Mouse (Mus musculus): ENCODE measurements at regions not wholly inside any gene's neighbourhood (a gene's known extent, or its start where the extent isn't known, plus 50 kb on each side); places are given as distances from the start of the nearest gene placed in this dataset.

DNA sequence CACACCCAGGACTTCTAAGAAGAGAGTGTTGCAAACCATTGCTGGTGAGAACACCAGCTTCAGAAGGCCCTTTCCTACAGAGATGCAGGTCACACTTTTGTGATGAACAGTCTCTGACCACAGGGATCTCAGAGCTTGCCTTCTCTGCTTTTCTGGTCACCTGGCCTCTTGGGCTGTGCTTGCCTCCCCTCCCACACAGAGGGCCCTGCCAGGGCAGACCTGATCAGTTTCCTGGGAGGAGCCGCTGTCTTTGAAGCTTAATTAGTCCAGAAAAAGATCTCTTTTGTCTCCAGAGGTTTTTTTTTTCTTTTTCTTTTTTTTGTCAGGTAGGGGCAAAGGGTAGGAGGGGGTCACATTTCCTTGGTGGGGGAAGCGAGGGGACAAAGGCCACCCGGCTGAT is 81.7 kb downstream of the Hif1an start:
- Histone ChIP-seq H3K9ac (replicated peaks; ENCODE audit: low read length) (no peak overlapping the region), H3K4me3 (ENCODE audit: low read length) (no peak overlapping the region), H3K27me3 (ENCODE audit: insufficient read depth, low read length) (peaks cover 8% of the 10 kb centered on the region; the same call in 1 of the 2 replicates), H3K36me3 (ENCODE audit: insufficient read depth, low read length) (no peaks in the 10 kb centered on the region), H3K4me1 (ENCODE audit: insufficient read depth, low read length) (no peaks in the 10 kb centered on the region; the same call in 1 of the 2 replicates), H3K9me3 (ENCODE audit: low read length) (no peaks in the 10 kb centered on the region), H3K4me2 (ENCODE audit: low read depth, low read length) (no peak overlapping the region), H3K27ac (no peak overlapping the region)
- no peak for TF ChIP-seq CTCF (IDR thresholded peaks at IDR 0.05; ENCODE audit: low read depth)
- DNase-seq (ENCODE audit: low spot score) (no peak), ATAC-seq (no peak)
- 48% methylated on average over 3 of the region's 3 CpGs for WGBS

GRCm38 (mm10) chr19:44644929-44645328 is 82.3 kb downstream of the Hif1an start:
- ATAC-seq (no peak), DNase-seq (ENCODE audit: low spot score) (no peak)
- Histone ChIP-seq H3K9ac (replicated peaks; ENCODE audit: low read length) (no peak overlapping the region), H3K27me3 (ENCODE audit: insufficient read depth, low read length) (peaks cover 9% of the 10 kb centered on the region; the same call in 1 of the 2 replicates), H3K36me3 (ENCODE audit: insufficient read depth, low read length) (no peaks in the 10 kb centered on the region), H3K9me3 (ENCODE audit: low read length) (no peaks in the 10 kb centered on the region), H3K4me1 (ENCODE audit: insufficient read depth, low read length) (no peaks in the 10 kb centered on the region), H3K4me2 (ENCODE audit: low read depth, low read length) (no peak overlapping the region), H3K4me3 (ENCODE audit: low read length) (no peak overlapping the region), H3K27ac (no peak overlapping the region)
- WGBS, result 72% methylated on average over 4 of the region's 4 CpGs
- no peak for TF ChIP-seq CTCF (IDR thresholded peaks at IDR 0.05; ENCODE audit: low read depth)

GRCm38 (mm10) chr19:44646548-44646947 is 83.9 kb downstream of the Hif1an start:
- Histone ChIP-seq H3K4me2 (ENCODE audit: low read depth, low read length) (no peak overlapping the region), H3K27me3 (ENCODE audit: insufficient read depth, low read length) (peaks cover 17% of the 10 kb centered on the region; the same call in 1 of the 2 replicates), H3K27ac (no peak overlapping the region), H3K4me1 (ENCODE audit: insufficient read depth, low read length) (no peaks in the 10 kb centered on the region), H3K9ac (replicated peaks; ENCODE audit: low read length) (no peak overlapping the region), H3K36me3 (ENCODE audit: insufficient read depth, low read length) (no peaks in the 10 kb centered on the region), H3K4me3 (ENCODE audit: low read length) (no peak overlapping the region), H3K9me3 (ENCODE audit: low read length) (no peaks in the 10 kb centered on the region)
- 68% methylated on average over 9 of the region's 9 CpGs for WGBS
- DNase-seq (ENCODE audit: low spot score) (no peak), ATAC-seq (no peak)
- no peak for TF ChIP-seq CTCF (IDR thresholded peaks at IDR 0.05; ENCODE audit: low read depth)

GRCm38 (mm10) chr19:44649206-44649605 is 86.6 kb downstream of the Hif1an start:
- Histone ChIP-seq H3K27me3 (ENCODE audit: insufficient read depth, low read length) (peaks cover 17% of the 10 kb centered on the region; the same call in 1 of the 2 replicates), H3K36me3 (ENCODE audit: insufficient read depth, low read length) (no peaks in the 10 kb centered on the region), H3K4me3 (ENCODE audit: low read length) (no peak overlapping the region), H3K9me3 (ENCODE audit: low read length) (no peaks in the 10 kb centered on the region), H3K27ac (no peak overlapping the region), H3K9ac (replicated peaks; ENCODE audit: low read length) (no peak overlapping the region), H3K4me1 (ENCODE audit: insufficient read depth, low read length) (no peaks in the 10 kb centered on the region), H3K4me2 (ENCODE audit: low read depth, low read length) (no peak overlapping the region)
- no peak for ATAC-seq
- TF ChIP-seq CTCF (IDR thresholded peaks at IDR 0.05; ENCODE audit: low read depth), result no peak
- DNase-seq (ENCODE audit: low spot score), result no peak
- WGBS, result 62% methylated on average over 7 of the region's 7 CpGs

- no peaks in the 10 kb centered on the region for H3K4me1 ChIP-seq (ENCODE audit: insufficient read depth, low read length)
- no peak for ATAC-seq
- no peak overlapping the region for H3K9ac ChIP-seq (replicated peaks; ENCODE audit: low read length)
- TF ChIP-seq CTCF (IDR thresholded peaks at IDR 0.05; ENCODE audit: low read depth), result no peak
- no peak for DNase-seq (ENCODE audit: low spot score)
- H3K27ac ChIP-seq, result no peak overlapping the region
- H3K9me3 ChIP-seq (ENCODE audit: low read length), result no peaks in the 10 kb centered on the region
- no peak overlapping the region for H3K4me3 ChIP-seq (ENCODE audit: low read length)
- peaks cover 17% of the 10 kb centered on the region for H3K27me3 ChIP-seq (ENCODE audit: insufficient read depth, low read length)
- no peak overlapping the region for H3K4me2 ChIP-seq (ENCODE audit: low read depth, low read length)
- no peaks in the 10 kb centered on the region for H3K36me3 ChIP-seq (ENCODE audit: insufficient read depth, low read length)
- 32% methylated on average over 2 of the region's 2 CpGs for WGBS
Measured at GRCm38 (mm10) chr19:44650841-44651240, 88.2 kb downstream of the Hif1an start.

DNA sequence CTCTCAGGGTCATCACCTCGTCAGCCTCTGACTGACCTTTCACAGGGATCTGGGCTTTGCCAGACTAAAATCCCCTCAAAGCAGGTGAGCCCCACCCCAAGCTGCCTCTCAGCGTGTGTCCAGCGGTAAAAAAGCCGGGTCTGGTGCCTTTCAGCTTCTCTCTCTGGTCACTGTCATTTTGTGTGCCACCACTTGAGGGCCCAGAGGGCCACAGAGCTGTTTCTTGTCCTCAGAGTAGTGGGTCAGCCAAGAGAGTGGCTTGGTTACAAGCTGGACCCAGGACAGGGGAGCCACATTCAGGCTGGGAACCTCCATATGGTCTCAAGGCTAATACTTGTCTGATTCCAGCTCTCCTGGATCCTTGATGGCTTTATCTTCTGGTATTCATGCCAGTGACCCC is 89.0 kb downstream of the Hif1an start:
- WGBS, result 14% methylated on average over 4 of the region's 4 CpGs
- TF ChIP-seq CTCF (IDR thresholded peaks at IDR 0.05; ENCODE audit: low read depth), result peak; percentile 46
- DNase-seq (ENCODE audit: low spot score), result no peak

GRCm38 (mm10) chr19:44655719-44656118 is 93.1 kb downstream of the Hif1an start:
- peaks cover 6% of the 10 kb centered on the region for H3K27me3 ChIP-seq (ENCODE audit: insufficient read depth, low read length)
- ATAC-seq, result peak; percentile 63; the same call in 1 of the 2 replicates

More for the DNA sequence above, 89.0 kb downstream of the Hif1an start:
- peaks cover 17% of the 10 kb centered on the region for H3K27me3 ChIP-seq (ENCODE audit: insufficient read depth, low read length)
- H3K4me1 ChIP-seq (ENCODE audit: insufficient read depth, low read length), result no peaks in the 10 kb centered on the region
- H3K27ac ChIP-seq, result no peak overlapping the region
- H3K4me3 ChIP-seq (ENCODE audit: low read length), result no peak overlapping the region
- H3K9me3 ChIP-seq (ENCODE audit: low read length), result no peaks in the 10 kb centered on the region
- H3K9ac ChIP-seq (replicated peaks; ENCODE audit: low read length), result no peak overlapping the region
- H3K36me3 ChIP-seq (ENCODE audit: insufficient read depth, low read length), result no peaks in the 10 kb centered on the region
- H3K4me2 ChIP-seq (ENCODE audit: low read depth, low read length), result no peak overlapping the region
- no peak for ATAC-seq

More at GRCm38 (mm10) chr19:44655719-44656118, 93.1 kb downstream of the Hif1an start:
- no peak overlapping the region for H3K9ac ChIP-seq (replicated peaks; ENCODE audit: low read length)
- DNase-seq (ENCODE audit: low spot score), result peak; percentile 62
- no peak overlapping the region for H3K4me2 ChIP-seq (ENCODE audit: low read depth, low read length)
- no peaks in the 10 kb centered on the region for H3K9me3 ChIP-seq (ENCODE audit: low read length)
- WGBS, result 7% methylated on average over 6 of the region's 6 CpGs
- H3K4me1 ChIP-seq (ENCODE audit: insufficient read depth, low read length), result no peaks in the 10 kb centered on the region
- H3K27ac ChIP-seq, result no peak overlapping the region
- no peak overlapping the region for H3K4me3 ChIP-seq (ENCODE audit: low read length)
- no peaks in the 10 kb centered on the region for H3K36me3 ChIP-seq (ENCODE audit: insufficient read depth, low read length)
- TF ChIP-seq CTCF (IDR thresholded peaks at IDR 0.05; ENCODE audit: low read depth), result peak; percentile 86
